Mouse (Mus musculus) heart, postnatal 0 days (tissue): ENCODE measurements around the gene Rfk. TPM values are rescaled to one million over a fixed set of nuclear protein-coding genes. Genes with fewer than 3 reads are reported as not detected.

Experiments
- ATAC-seq: fragments of 200-750 bp; cut with Nextera tagmentation; 2 replicates; pipeline ENCODE4 v1.8.0; 2017; ENCODE audit warnings: low read depth, moderate number of reproducible peaks, moderate library complexity; ENCODE audit not compliant: insufficient read depth
- DNase-seq: peaks from one replicate; pipeline ENCODE4 v3.0.0-alpha.2; 2016; ENCODE audit warnings: low spot score
- H3K27ac ChIP-seq: fragments of 300-500 bp; sonication (generic); 2 replicates; pipeline ENCODE4 v1.5.1; 2014; ENCODE audit warnings: low read depth, mild to moderate bottlenecking
- H3K27me3 ChIP-seq: fragments of 300-500 bp; sonication (generic); 2 replicates; pipeline ENCODE4 v1.6.1; 2014; ENCODE audit warnings: low read length, mixed read lengths; ENCODE audit not compliant: control insufficient read depth, insufficient read depth
- H3K36me3 ChIP-seq: fragments of 300-500 bp; sonication (generic); replicated peaks from 2 replicates; pipeline ENCODE4 v1.6.1; 2014; ENCODE audit warnings: low read length, mixed read lengths; ENCODE audit not compliant: control insufficient read depth, insufficient read depth
- H3K4me1 ChIP-seq: fragments of 300-500 bp; sonication (generic); 2 replicates; pipeline ENCODE4 v1.6.1; 2014; ENCODE audit warnings: antibody characterized with exemption; ENCODE audit not compliant: control insufficient read depth, insufficient read depth
- H3K4me2 ChIP-seq: fragments of 300-500 bp; sonication (generic); 2 replicates; pipeline ENCODE4 v1.6.1; 2014; ENCODE audit warnings: low read depth, mild to moderate bottlenecking, low read length, moderate library complexity
- H3K4me3 ChIP-seq: fragments of 300-500 bp; sonication (generic); 2 replicates; pipeline ENCODE4 v1.5.1; 2014; ENCODE audit warnings: low read depth, low read length
- H3K9ac ChIP-seq: fragments of 300-500 bp; sonication (generic); replicated peaks from 2 replicates; pipeline ENCODE4 v1.6.1; 2014; ENCODE audit warnings: low read depth, low read length, mixed read lengths
- H3K9me3 ChIP-seq: fragments of 300-500 bp; sonication (generic); replicated peaks from 2 replicates; pipeline ENCODE4 v1.6.1; 2016; ENCODE audit warnings: low read length; ENCODE audit not compliant: control insufficient read depth
- CTCF ChIP-seq: IDR thresholded peaks from 2 replicates; pipeline ENCODE4 v1.5.1; 2016; ENCODE audit warnings: antibody characterized with exemption, control low read depth, low read depth
- EP300 ChIP-seq: IDR thresholded peaks from 2 replicates; pipeline ENCODE4 v1.6.1; 2016; ENCODE audit warnings: antibody characterized with exemption, low read depth
- WGBS: fragments of 180-500 bp; shearing (Covaris S2); extraction: QIAGEN DNeasy Blood & Tissue Kit; methylation state at CpG from one replicate; pipeline ENCODE4 v1.1.7; 2014; 5-methylcytosine and 5-hydroxymethylcytosine counted together
- polyA plus RNA-seq: library from polyadenylated mRNA; unstranded; fragments of >200 nt; fragmentation: Nextera tagmentation; extraction: Ambion mirVana; gene quantifications from 2 replicates; pipeline ENCODE4 v1.2.1, GENCODE M21; 2015
- total RNA-seq: library from RNA; depleted of rRNA; stranded (reverse); fragments of >200 nt; gene quantifications from 2 replicates; pipeline ENCODE4 v1.2.3, GENCODE M21; 2014; ENCODE audit warnings: low replicate concordance

Rfk gene
- total and polyA plus RNA-seq, 2 experiments from 2014 or later, result 51.0 to 66.2 TPM

DNA sequence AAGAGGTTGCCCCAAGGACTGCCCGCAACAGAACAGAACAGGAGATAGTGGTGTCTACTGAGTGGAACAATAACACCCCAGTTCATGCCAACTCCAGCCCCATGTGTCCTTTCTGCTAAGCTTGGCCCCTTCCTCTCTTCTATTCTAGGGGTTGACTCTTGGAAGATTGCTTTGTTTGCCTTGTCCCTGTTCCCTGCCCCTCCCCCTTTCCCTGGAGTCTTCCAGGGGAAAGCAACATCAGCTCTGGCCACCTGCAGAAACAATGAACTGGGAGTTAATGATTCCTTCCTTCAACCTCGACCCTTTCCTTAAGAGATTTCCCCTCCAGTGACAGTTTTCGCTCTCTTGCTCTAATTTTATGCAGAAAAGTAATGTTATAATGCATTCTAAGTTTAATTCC lies 36.5 kb upstream of the Rfk start:
- Histone ChIP-seq H3K27me3 (0 out of 2 replicates have a peak, but pooled peaks cover 3% of the 10 kb centered on the region), H3K4me3 (no peak overlapping the region), H3K9me3 (no peaks in the 10 kb centered on the region), H3K9ac (no peak overlapping the region), H3K27ac (no peak overlapping the region), H3K36me3 (no peaks in the 10 kb centered on the region), H3K4me2 (no peak overlapping the region), H3K4me1 (peaks cover 22% of the 10 kb centered on the region)
- TF ChIP-seq EP300 (no peak), CTCF (no peak)
- DNase-seq, result no peak
- ATAC-seq, result no peak
- 58% methylated on average over 3 of the region's 3 CpGs for WGBS

DNA sequence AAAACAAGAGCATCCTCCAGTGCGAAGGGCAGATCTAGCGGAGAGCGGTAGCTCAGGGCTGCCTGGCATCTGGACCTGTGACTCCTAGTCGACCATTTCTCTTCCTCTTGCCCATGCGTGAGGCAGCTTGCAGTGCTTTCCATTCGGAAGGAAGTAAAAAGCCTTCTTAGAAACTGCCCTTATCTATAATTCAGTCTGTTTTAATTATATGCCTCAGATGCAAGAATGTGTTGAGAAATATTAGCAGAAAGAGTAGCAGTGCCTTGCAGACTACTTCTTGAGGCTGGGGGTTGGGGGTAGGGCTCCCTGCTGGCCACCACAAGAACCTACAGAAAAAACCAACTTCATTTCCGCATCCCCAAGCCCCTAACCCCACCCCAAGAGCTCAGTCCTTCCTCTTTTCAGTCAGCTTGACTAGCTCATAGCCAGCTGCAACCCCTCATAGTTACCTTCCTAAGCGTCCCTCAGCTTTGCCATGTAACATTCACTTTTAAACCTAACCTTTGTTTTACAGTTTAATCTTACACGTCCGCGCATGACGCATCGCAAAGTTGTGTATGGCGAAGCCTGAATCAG lies 34.4 kb upstream of the Rfk start:
- H3K36me3 ChIP-seq, result no peaks in the 10 kb centered on the region

DNA sequence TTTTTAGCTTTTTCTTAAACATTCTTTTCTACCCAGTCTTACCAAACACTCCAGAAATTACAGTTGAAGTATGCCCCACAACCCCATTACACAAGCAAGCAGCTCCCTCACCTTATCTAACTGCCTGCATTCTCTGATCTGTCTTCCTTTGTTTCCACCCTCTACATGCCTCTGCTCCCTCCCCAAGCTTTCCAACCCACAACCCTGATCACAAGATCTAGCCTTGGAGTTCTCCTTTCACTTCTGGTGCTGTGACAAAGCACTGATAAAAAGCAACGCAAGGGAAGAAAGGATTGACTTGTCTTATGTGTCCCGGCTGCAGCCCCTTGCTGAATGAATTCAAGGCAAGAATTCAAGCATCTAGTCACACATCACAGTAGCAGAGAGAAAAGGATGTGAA lies 32.7 kb upstream of the Rfk start:
- H3K4me3 ChIP-seq, result no peak overlapping the region
- no peaks in the 10 kb centered on the region for H3K9me3 ChIP-seq
- no peaks in the 10 kb centered on the region for H3K36me3 ChIP-seq
- 0 out of 2 replicates have a peak, but pooled peaks cover 3% of the 10 kb centered on the region for H3K27me3 ChIP-seq
- ATAC-seq, result no peak
- WGBS, result 46% methylated on average over 2 of the region's 2 CpGs
- H3K27ac ChIP-seq, result no peak overlapping the region
- no peak for DNase-seq
- no peak overlapping the region for H3K4me2 ChIP-seq
- H3K4me1 ChIP-seq, result no peaks in the 10 kb centered on the region
- TF ChIP-seq CTCF (no peak), EP300 (no peak)
- H3K9ac ChIP-seq, result no peak overlapping the region

More for the DNA sequence above, 34.4 kb upstream of the Rfk start:
- ATAC-seq, result no peak
- TF ChIP-seq CTCF (no peak), EP300 (no peak)
- Histone ChIP-seq H3K27ac (no peak overlapping the region), H3K4me3 (no peak overlapping the region), H3K4me1 (peaks cover 16% of the 10 kb centered on the region), H3K9ac (no peak overlapping the region), H3K27me3 (0 out of 2 replicates have a peak, but pooled peaks cover 3% of the 10 kb centered on the region), H3K9me3 (no peaks in the 10 kb centered on the region), H3K4me2 (no peak overlapping the region)
- 76% methylated on average over 14 of the region's 14 CpGs for WGBS
- DNase-seq, result no peak

DNA sequence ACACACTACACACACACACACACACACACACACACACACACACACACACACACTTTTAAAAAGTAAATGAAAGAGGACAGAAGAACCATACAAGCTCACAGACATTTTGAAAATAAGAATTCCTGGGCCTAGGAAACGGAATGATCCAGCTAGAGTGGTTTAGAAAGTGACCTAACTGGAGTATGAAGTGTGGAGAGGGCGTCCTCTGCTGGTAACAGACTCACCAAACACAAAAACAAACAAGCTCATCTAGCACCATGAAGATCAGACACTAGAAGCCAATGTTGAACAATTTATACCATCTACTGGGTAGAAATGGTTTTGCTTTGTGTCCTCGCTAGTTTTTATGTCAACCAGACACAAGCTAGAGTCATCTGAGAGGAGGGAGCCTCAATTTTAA lies 29.1 kb upstream of the Rfk start:
- WGBS, result 30% methylated on average over 3 of the region's 3 CpGs
- Histone ChIP-seq H3K4me3 (no peak overlapping the region), H3K4me2 (no peak overlapping the region), H3K36me3 (no peaks in the 10 kb centered on the region), H3K9me3 (no peaks in the 10 kb centered on the region), H3K27ac (no peak overlapping the region), H3K27me3 (no peaks in the 10 kb centered on the region), H3K9ac (no peak overlapping the region), H3K4me1 (no peaks in the 10 kb centered on the region)
- TF ChIP-seq EP300 (no peak), CTCF (peak; percentile 75)
- ATAC-seq (no peak), DNase-seq (peak; percentile 51)

DNA sequence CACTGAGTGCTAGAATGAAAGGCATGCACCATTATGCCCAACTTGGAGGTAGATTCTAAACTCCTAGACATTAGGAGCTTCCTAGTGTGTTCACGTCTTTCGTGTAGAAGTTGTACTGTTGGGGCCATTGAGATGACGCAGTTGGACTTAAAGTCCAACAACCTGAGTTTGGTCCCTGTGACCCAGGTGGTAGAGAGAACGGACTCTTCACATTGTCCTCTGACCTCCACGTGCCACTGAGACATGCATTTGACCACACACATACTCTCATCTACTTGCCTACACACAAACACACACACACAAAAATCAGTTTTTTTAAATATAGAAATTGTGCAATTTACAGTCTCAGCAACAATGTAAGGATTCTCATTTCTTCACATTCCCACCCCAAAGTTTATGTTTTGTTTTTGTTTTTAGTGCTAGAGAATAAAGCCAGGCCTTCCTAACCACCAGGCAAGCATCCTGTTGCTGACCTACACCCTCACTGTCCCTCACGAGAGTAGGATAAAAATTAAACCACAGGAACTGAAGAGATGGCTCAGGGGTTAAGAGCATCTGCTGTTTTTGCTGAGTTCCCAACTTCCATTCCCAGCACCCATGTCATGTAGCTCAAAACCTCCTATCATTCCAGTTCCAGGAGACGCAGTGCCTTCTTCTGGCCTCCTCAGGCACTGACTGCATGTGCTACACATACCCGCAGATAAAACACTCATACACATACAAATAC lies 27.3 kb upstream of the Rfk start:
- no peak for TF ChIP-seq EP300
- no peak for TF ChIP-seq CTCF

DNA sequence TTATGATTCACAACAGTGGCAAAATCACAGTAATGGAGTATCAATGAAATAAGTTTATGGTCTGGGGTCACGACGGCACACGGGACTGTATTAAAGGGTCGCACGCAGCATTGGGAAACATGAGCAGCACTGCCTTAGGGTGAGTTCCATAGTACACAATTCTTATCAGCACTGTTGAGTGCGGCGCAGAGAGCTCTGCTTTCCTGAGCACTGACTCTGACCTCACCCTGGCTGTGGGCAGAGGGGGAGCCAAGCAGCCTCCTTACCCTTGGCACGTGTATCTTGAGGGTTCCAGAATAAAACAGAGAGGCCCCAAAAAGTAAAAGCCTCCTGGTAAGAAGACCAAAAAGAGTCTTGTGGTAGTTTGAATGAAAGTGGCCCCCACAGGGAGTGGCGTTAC lies 25.3 kb upstream of the Rfk start:
- Histone ChIP-seq H3K27me3 (no peaks in the 10 kb centered on the region), H3K27ac (no peak overlapping the region), H3K9ac (no peak overlapping the region), H3K9me3 (no peaks in the 10 kb centered on the region), H3K4me2 (no peak overlapping the region), H3K4me1 (no peaks in the 10 kb centered on the region), H3K36me3 (no peaks in the 10 kb centered on the region), H3K4me3 (no peak overlapping the region)
- DNase-seq, result no peak
- no peak for ATAC-seq
- TF ChIP-seq CTCF (no peak), EP300 (no peak)
- WGBS, result 39% methylated on average over 9 of the region's 9 CpGs

More for the DNA sequence above, 27.3 kb upstream of the Rfk start:
- no peaks in the 10 kb centered on the region for H3K9me3 ChIP-seq
- no peak overlapping the region for H3K4me3 ChIP-seq
- no peak for ATAC-seq
- H3K36me3 ChIP-seq, result no peaks in the 10 kb centered on the region
- no peak for DNase-seq
- WGBS, result 89% methylated on average over 8 of the region's 8 CpGs
- H3K4me1 ChIP-seq, result no peaks in the 10 kb centered on the region
- H3K4me2 ChIP-seq, result no peak overlapping the region
- no peak overlapping the region for H3K9ac ChIP-seq
- no peak overlapping the region for H3K27ac ChIP-seq
- H3K27me3 ChIP-seq, result no peaks in the 10 kb centered on the region
